Mouse (Mus musculus) stomach, embryonic 15.5 days (tissue): ENCODE data around the gene Hint1. TPM values are rescaled to one million over a fixed set of nuclear protein-coding genes. Genes with fewer than 3 reads are reported as not detected.

Experiments used
- ATAC-seq: fragments of 200-750 bp; cut with Nextera tagmentation; 2 replicates; pipeline ENCODE4 v1.8.0; 2017; ENCODE audit warnings: low read depth, moderate number of reproducible peaks, moderate TSS enrichment; ENCODE audit not compliant: insufficient read depth, low FRiP score
- H3K27ac ChIP-seq: fragments of 300-500 bp; sonication (generic); 2 replicates; pipeline ENCODE4 v1.5.1; 2015; ENCODE audit warnings: mild to moderate bottlenecking, inconsistent platforms
- H3K27me3 ChIP-seq: fragments of 300-500 bp; sonication (generic); replicated peaks from 2 replicates; pipeline ENCODE4 v1.6.1; 2015; ENCODE audit warnings: inconsistent platforms
- H3K36me3 ChIP-seq: fragments of 300-500 bp; sonication (generic); 2 replicates; pipeline ENCODE4 v1.6.1; 2015; ENCODE audit warnings: inconsistent platforms
- H3K4me1 ChIP-seq: fragments of 300-500 bp; sonication (generic); 2 replicates; pipeline ENCODE4 v1.6.1; 2015; ENCODE audit warnings: inconsistent platforms
- H3K4me2 ChIP-seq: fragments of 300-500 bp; sonication (generic); 2 replicates; pipeline ENCODE4 v1.6.1; 2015; ENCODE audit warnings: mild to moderate bottlenecking, inconsistent platforms
- H3K4me3 ChIP-seq: fragments of 300-500 bp; sonication (generic); replicated peaks from 2 replicates; pipeline ENCODE4 v1.5.1; 2015; ENCODE audit warnings: inconsistent platforms
- H3K9ac ChIP-seq: fragments of 300-500 bp; sonication (generic); 2 replicates; pipeline ENCODE4 v1.6.1; 2015; ENCODE audit warnings: inconsistent platforms
- H3K9me3 ChIP-seq: fragments of 300-500 bp; sonication (generic); 2 replicates; pipeline ENCODE4 v1.6.1; 2016; ENCODE audit warnings: inconsistent platforms
- WGBS: fragments of 180-500 bp; shearing (Covaris S2); methylation state at CpG from one replicate; pipeline ENCODE4 v1.1.7; 2015; 5-methylcytosine and 5-hydroxymethylcytosine counted together
- polyA plus RNA-seq: library from polyadenylated mRNA; unstranded; fragments of >200 nt; fragmentation: Nextera tagmentation; extraction: Ambion mirVana; gene quantifications from 2 replicates; pipeline ENCODE4 v1.2.1, GENCODE M21; 2015

The Hint1 gene
- polyA plus RNA-seq, 1 experiment from 2014 or later: 602 TPM

GRCm38 (mm10) chr11:54865330-54866085 is 675 bp upstream of the Hint1 start:
- H3K27me3 ChIP-seq: no peaks in the 10 kb centered on the region
- H3K9ac ChIP-seq: no peak overlapping the region
- no peaks in the 10 kb centered on the region for H3K9me3 ChIP-seq
- 71% methylated on average over 6 of the region's 6 CpGs for WGBS
- H3K36me3 ChIP-seq: peaks cover 15% of the 10 kb centered on the region
- peak overlapping the region; percentile 92 for H3K27ac ChIP-seq
- ATAC-seq: no peak
- peak overlapping the region; percentile 85 for H3K4me3 ChIP-seq
- H3K4me1 ChIP-seq: peaks cover 14% of the 10 kb centered on the region
- peak overlapping the region; percentile 52 for H3K4me2 ChIP-seq

GRCm38 (mm10) chr11:54867049-54867385 is 834 bp downstream of the Hint1 start:
- Histone ChIP-seq H3K9ac (peak overlapping the region; percentile 93), H3K9me3 (no peaks in the 10 kb centered on the region), H3K4me1 (peaks cover 14% of the 10 kb centered on the region), H3K4me3 (peak overlapping the region; percentile 85), H3K4me2 (peak overlapping the region; percentile 52), H3K27me3 (no peaks in the 10 kb centered on the region), H3K36me3 (peaks cover 26% of the 10 kb centered on the region), H3K27ac (peak overlapping the region; percentile 92)
- ATAC-seq: peak; percentile 49
- under 1% methylated on average over 5 of the region's 5 CpGs for WGBS

GRCm38 (mm10) chr11:54867903-54868434 is 1.8 kb downstream of the Hint1 start:
- peaks cover 28% of the 10 kb centered on the region for H3K36me3 ChIP-seq
- H3K4me2 ChIP-seq: peak overlapping the region; percentile 52
- no peak overlapping the region for H3K27ac ChIP-seq
- no peaks in the 10 kb centered on the region for H3K27me3 ChIP-seq
- no peak overlapping the region for H3K9ac ChIP-seq
- no peak for ATAC-seq
- 80% methylated on average over 3 of the region's 3 CpGs for WGBS
- no peaks in the 10 kb centered on the region for H3K9me3 ChIP-seq
- H3K4me3 ChIP-seq: peak overlapping the region; percentile 85; the same call in 1 of the 2 replicates
- H3K4me1 ChIP-seq: peaks cover 14% of the 10 kb centered on the region

- no peak overlapping the region for H3K27ac ChIP-seq
- H3K4me1 ChIP-seq: peaks cover 14% of the 10 kb centered on the region
- H3K36me3 ChIP-seq: peaks cover 28% of the 10 kb centered on the region
- no peak for ATAC-seq
- H3K9ac ChIP-seq: no peak overlapping the region
- no peak overlapping the region for H3K4me3 ChIP-seq
- 52% methylated on average over 2 of the region's 2 CpGs for WGBS
- peak overlapping the region; percentile 52; the same call in 1 of the 2 replicates for H3K4me2 ChIP-seq
- H3K27me3 ChIP-seq: no peaks in the 10 kb centered on the region
- H3K9me3 ChIP-seq: no peaks in the 10 kb centered on the region
Measured at GRCm38 (mm10) chr11:54868445-54868844, 2.3 kb downstream of the Hint1 start.

GRCm38 (mm10) chr11:54869318-54869717 is 3.1 kb downstream of the Hint1 start:
- Histone ChIP-seq H3K4me2 (no peak overlapping the region), H3K4me1 (peaks cover 14% of the 10 kb centered on the region), H3K9me3 (no peaks in the 10 kb centered on the region), H3K27ac (no peak overlapping the region), H3K27me3 (no peaks in the 10 kb centered on the region), H3K4me3 (no peak overlapping the region), H3K36me3 (peaks cover 34% of the 10 kb centered on the region), H3K9ac (no peak overlapping the region)
- WGBS: 82% methylated on average over 3 of the region's 3 CpGs
- ATAC-seq: no peak

- no peaks in the 10 kb centered on the region for H3K9me3 ChIP-seq
- no peak overlapping the region for H3K4me2 ChIP-seq
- no peaks in the 10 kb centered on the region for H3K27me3 ChIP-seq
- H3K27ac ChIP-seq: no peak overlapping the region
- WGBS: 80% methylated on average over 7 of the region's 7 CpGs
- ATAC-seq: no peak
- H3K4me3 ChIP-seq: no peak overlapping the region
- H3K9ac ChIP-seq: no peak overlapping the region
- peaks cover 14% of the 10 kb centered on the region for H3K4me1 ChIP-seq
- peaks cover 34% of the 10 kb centered on the region for H3K36me3 ChIP-seq
Measured at GRCm38 (mm10) chr11:54871831-54872537, 5.8 kb downstream of the Hint1 start.

GRCm38 (mm10) chr11:54876031-54876430 is 9.8 kb downstream of the Hint1 start:
- H3K4me2 ChIP-seq: no peak overlapping the region
- H3K4me3 ChIP-seq: no peak overlapping the region
- no peak for ATAC-seq
- H3K27ac ChIP-seq: no peak overlapping the region
- H3K9ac ChIP-seq: no peak overlapping the region
- H3K36me3 ChIP-seq: peaks cover 18% of the 10 kb centered on the region; the same call in 1 of the 2 replicates
- 83% methylated on average over 5 of the region's 5 CpGs for WGBS
- H3K9me3 ChIP-seq: no peaks in the 10 kb centered on the region
- no peaks in the 10 kb centered on the region for H3K27me3 ChIP-seq
- H3K4me1 ChIP-seq: 0 out of 2 replicates have a peak, but pooled peaks cover 2% of the 10 kb centered on the region

GRCm38 (mm10) chr11:54878893-54879292 is 12.7 kb downstream of the Hint1 start:
- WGBS: 71% methylated on average over 6 of the region's 6 CpGs
- H3K4me3 ChIP-seq: no peak overlapping the region
- no peaks in the 10 kb centered on the region for H3K9me3 ChIP-seq
- H3K4me2 ChIP-seq: no peak overlapping the region
- H3K36me3 ChIP-seq: 0 out of 2 replicates have a peak, but pooled peaks cover 5% of the 10 kb centered on the region
- H3K4me1 ChIP-seq: peaks cover 3% of the 10 kb centered on the region; the same call in 1 of the 2 replicates
- no peak overlapping the region for H3K9ac ChIP-seq
- H3K27ac ChIP-seq: no peak overlapping the region
- no peaks in the 10 kb centered on the region for H3K27me3 ChIP-seq
- ATAC-seq: no peak

GRCm38 (mm10) chr11:54879434-54879833 is 13.3 kb downstream of the Hint1 start:
- Histone ChIP-seq H3K4me2 (no peak overlapping the region), H3K36me3 (no peaks in the 10 kb centered on the region), H3K9ac (no peak overlapping the region), H3K4me1 (peaks cover 3% of the 10 kb centered on the region; the same call in 1 of the 2 replicates), H3K27ac (no peak overlapping the region), H3K9me3 (no peaks in the 10 kb centered on the region), H3K4me3 (no peak overlapping the region), H3K27me3 (no peaks in the 10 kb centered on the region)
- ATAC-seq: no peak; the same call in 1 of the 2 replicates
- WGBS: 19% methylated on average over 4 of the region's 4 CpGs

GRCm38 (mm10) chr11:54879922-54880321 is 13.7 kb downstream of the Hint1 start:
- no peaks in the 10 kb centered on the region for H3K36me3 ChIP-seq
- no peak overlapping the region for H3K4me3 ChIP-seq
- H3K9me3 ChIP-seq: no peaks in the 10 kb centered on the region
- WGBS: 56% methylated on average over 10 of the region's 10 CpGs
- no peak for ATAC-seq
- H3K9ac ChIP-seq: no peak overlapping the region
- H3K27me3 ChIP-seq: no peaks in the 10 kb centered on the region
- no peak overlapping the region for H3K4me2 ChIP-seq
- H3K4me1 ChIP-seq: peaks cover 7% of the 10 kb centered on the region
- H3K27ac ChIP-seq: no peak overlapping the region

GRCm38 (mm10) chr11:54881051-54881474 is 14.9 kb downstream of the Hint1 start:
- Histone ChIP-seq H3K36me3 (no peaks in the 10 kb centered on the region), H3K27ac (0 out of 2 replicates have a peak overlapping the region, but pooled peaks have one; percentile 13), H3K9ac (no peak overlapping the region), H3K4me1 (peaks cover 13% of the 10 kb centered on the region), H3K4me2 (no peak overlapping the region), H3K4me3 (no peak overlapping the region), H3K9me3 (no peaks in the 10 kb centered on the region), H3K27me3 (no peaks in the 10 kb centered on the region)
- 16% methylated on average over 2 of the region's 2 CpGs for WGBS
- no peak; the same call in 1 of the 2 replicates for ATAC-seq

GRCm38 (mm10) chr11:54882671-54883070 is 16.5 kb downstream of the Hint1 start:
- 39% methylated on average over 8 of the region's 8 CpGs for WGBS
- Histone ChIP-seq H3K36me3 (no peaks in the 10 kb centered on the region), H3K9me3 (no peaks in the 10 kb centered on the region), H3K4me1 (peaks cover 13% of the 10 kb centered on the region), H3K27ac (no peak overlapping the region), H3K9ac (no peak overlapping the region), H3K4me3 (no peak overlapping the region), H3K27me3 (no peaks in the 10 kb centered on the region), H3K4me2 (no peak overlapping the region)
- no peak for ATAC-seq
